Mouse (Mus musculus): Measurements from ENCODE around the gene Cdh22.

DNA sequence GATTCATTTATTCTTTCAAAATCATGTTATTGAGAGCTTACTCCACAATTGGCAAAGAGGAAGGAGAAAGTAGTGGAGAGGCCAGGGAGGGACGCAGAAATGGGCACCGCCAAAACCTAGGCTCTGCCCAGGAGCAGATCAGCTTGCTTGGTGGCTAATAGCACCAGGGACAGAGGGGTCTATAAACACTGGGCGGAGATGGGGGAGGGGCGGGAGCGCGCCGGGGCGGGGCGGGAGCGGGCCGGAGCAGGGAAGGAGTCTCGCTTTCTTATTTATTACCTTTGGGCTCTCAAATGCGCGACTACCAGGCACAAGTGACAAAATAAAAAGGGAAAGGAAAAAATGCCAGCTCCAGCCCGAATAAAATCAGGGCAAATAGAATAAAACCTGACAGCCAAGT is 23.7 kb downstream of the Cdh22 start:
- TF ChIP-seq CTCF (IDR thresholded peaks at IDR 0.05; ENCODE audit: low read depth) (no peak), EP300 (IDR thresholded peaks at IDR 0.05; ENCODE audit: low read depth) (no peak)
